17 mouse cellular contexts compared by ENCODE assay signal in genomic region chr8:121335684-121336083, GRCm38 (mm10).
DNase-seq lines count a peak whose midpoint lies in the region; ATAC-seq and TF ChIP-seq lines count a peak whose summit lies in the region.
"Had no signal": no experiment of that assay in that cellular context is flagged by ENCODE, and none has a peak within 500 bp of the region (broad histone marks: within the 10 kb centered on the region; RNA-seq: fewer than 3 reads in every experiment).

No protein-coding gene starts in this region.

- H3K9ac ChIP-seq in liver, postnatal 0 days (replicated peaks) = no peak overlapping the region
- H3K9ac ChIP-seq in liver, embryonic 11.5 days (ENCODE audit: low read depth, low read length) = no peak overlapping the region
- no peak overlapping the region for H3K9ac ChIP-seq in limb, embryonic 11.5 days (ENCODE audit: low read length)
- H3K9ac ChIP-seq: embryonic facial prominence, embryonic 15.5 days; limb, embryonic 15.5 days had no signal

- no peaks in the 10 kb centered on the region for H3K27me3 ChIP-seq in heart, embryonic 10.5 days (ENCODE audit: insufficient read depth, poor library complexity, severe bottlenecking)
- 0 out of 2 replicates have a peak, but pooled peaks cover 4% of the 10 kb centered on the region for H3K27me3 ChIP-seq in liver, postnatal 0 days (ENCODE audit: insufficient read depth, low read length)
- H3K27me3 ChIP-seq in liver, embryonic 11.5 days (replicated peaks; ENCODE audit: control insufficient read depth, insufficient read depth, low read length) = peaks cover 6% of the 10 kb centered on the region; the same call in 1 of the 2 replicates
- H3K27me3 ChIP-seq in limb, embryonic 11.5 days (ENCODE audit: control insufficient read depth, insufficient read depth, low read length) = no peaks in the 10 kb centered on the region
- H3K27me3 ChIP-seq: embryonic facial prominence, embryonic 15.5 days; limb, embryonic 15.5 days; neural tube, embryonic 12.5 days had no signal

- no peak overlapping the region for H3K4me2 ChIP-seq in liver, postnatal 0 days (ENCODE audit: low read depth, low read length)
- no peak overlapping the region for H3K4me2 ChIP-seq in liver, embryonic 11.5 days
- H3K4me2 ChIP-seq in limb, embryonic 11.5 days (ENCODE audit: low read depth, severe bottlenecking) = no peak overlapping the region
- H3K4me2 ChIP-seq: embryonic facial prominence, embryonic 15.5 days; limb, embryonic 15.5 days had no signal

- H3K27ac ChIP-seq in heart, embryonic 10.5 days = peak overlapping the region; percentile 25; the same call in 1 of the 2 replicates
- H3K27ac ChIP-seq in liver, postnatal 0 days (ENCODE audit: low read depth) = no peak overlapping the region
- H3K27ac ChIP-seq in liver, embryonic 11.5 days (ENCODE audit: low read depth, low read length) = no peak overlapping the region
- H3K27ac ChIP-seq in limb, embryonic 11.5 days (replicated peaks; ENCODE audit: low read depth, low read length) = peak overlapping the region; percentile 91
- H3K27ac ChIP-seq: embryonic facial prominence, embryonic 15.5 days; left cerebral cortex, adult 2 months had no signal

- TF ChIP-seq CTCF in liver, postnatal 0 days (IDR thresholded peaks at IDR 0.05; ENCODE audit: low read depth) = peak; percentile 39

- H3K4me3 ChIP-seq in heart, embryonic 10.5 days = no peak overlapping the region
- no peak overlapping the region for H3K4me3 ChIP-seq in liver, postnatal 0 days (ENCODE audit: low read depth, low read length)
- H3K4me3 ChIP-seq in liver, embryonic 11.5 days (ENCODE audit: low read depth, low read length) = no peak overlapping the region
- no peak overlapping the region for H3K4me3 ChIP-seq in limb, embryonic 11.5 days (ENCODE audit: low read depth, low read length)
- H3K4me3 ChIP-seq: embryonic facial prominence, embryonic 15.5 days; forebrain, embryonic 10.5 days; left cerebral cortex, adult 2 months; limb, embryonic 15.5 days; neural tube, embryonic 12.5 days had no signal

- H3K9me3 ChIP-seq in heart, embryonic 10.5 days = no peaks in the 10 kb centered on the region
- no peaks in the 10 kb centered on the region for H3K9me3 ChIP-seq in liver, postnatal 0 days (ENCODE audit: low read length)
- H3K9me3 ChIP-seq in liver, embryonic 11.5 days (ENCODE audit: control insufficient read depth, low read length) = peaks cover 3% of the 10 kb centered on the region; the same call in 1 of the 2 replicates
- no peaks in the 10 kb centered on the region for H3K9me3 ChIP-seq in limb, embryonic 11.5 days (ENCODE audit: control insufficient read depth, low read length)
- H3K9me3 ChIP-seq: embryonic facial prominence, embryonic 15.5 days; limb, embryonic 15.5 days had no signal

- ATAC-seq in liver, postnatal 0 days = no peak
- ATAC-seq in liver, embryonic 11.5 days (replicated peaks; ENCODE audit: low FRiP score) = no peak
- ATAC-seq in limb, embryonic 11.5 days (ENCODE audit: insufficient number of reproducible peaks, low FRiP score, low TSS enrichment, low read depth) = no peak

- H3K4me1 ChIP-seq in heart, embryonic 10.5 days = peaks cover 38% of the 10 kb centered on the region
- H3K4me1 ChIP-seq in liver, postnatal 0 days (ENCODE audit: insufficient read depth) = no peaks in the 10 kb centered on the region
- H3K4me1 ChIP-seq in liver, embryonic 11.5 days (replicated peaks; ENCODE audit: control insufficient read depth, insufficient read depth, low read length) = peaks cover 8% of the 10 kb centered on the region
- peaks cover 18% of the 10 kb centered on the region for H3K4me1 ChIP-seq in limb, embryonic 11.5 days (ENCODE audit: control insufficient read depth, insufficient read depth, low read length)

- no peaks in the 10 kb centered on the region for H3K36me3 ChIP-seq in heart, embryonic 10.5 days
- no peaks in the 10 kb centered on the region for H3K36me3 ChIP-seq in liver, postnatal 0 days (replicated peaks; ENCODE audit: insufficient read depth, low read length)
- no peaks in the 10 kb centered on the region for H3K36me3 ChIP-seq in liver, embryonic 11.5 days (ENCODE audit: control insufficient read depth, insufficient read depth, low read length)
- no peaks in the 10 kb centered on the region for H3K36me3 ChIP-seq in limb, embryonic 11.5 days (ENCODE audit: control insufficient read depth, insufficient read depth, low read length)
- H3K36me3 ChIP-seq: embryonic facial prominence, embryonic 15.5 days; forebrain, embryonic 10.5 days; limb, embryonic 15.5 days; neural tube, embryonic 12.5 days had no signal

- DNase-seq in heart, embryonic 10.5 days (ENCODE audit: low spot score) = no peak
- DNase-seq in heart, adult 11 months = no peak
- DNase-seq in liver, postnatal 0 days = no peak
- DNase-seq in liver, embryonic 11.5 days (ENCODE audit: low spot score) = no peak
- peak; percentile 58 for DNase-seq in ES-CJ7 (ENCODE audit: low read depth, low spot score)
- no peak for DNase-seq in limb, embryonic 11.5 days (ENCODE audit: low spot score)
- DNase-seq in right cerebral cortex, adult 2 months (ENCODE audit: low spot score in 2 of 2) = no peak
- DNase-seq in cerebellum, postnatal 10 days = no peak
- DNase-seq: cerebellum, adult 9-10 months; gastrocnemius, postnatal 36 days; lung, postnatal 14 days; right cerebral cortex, postnatal 25 days had no signal

- 97% methylated on average over 7 of the region's 7 CpGs for WGBS in heart, embryonic 10.5 days
- WGBS in liver, postnatal 0 days (ENCODE audit: insufficient replicate concordance) = 91% methylated on average over 7 of the region's 7 CpGs
- WGBS in liver, embryonic 11.5 days = 91% methylated on average over 7 of the region's 7 CpGs
- WGBS in limb, embryonic 11.5 days = over 99% methylated on average over 7 of the region's 7 CpGs

- no peak for TF ChIP-seq EP300 in liver, postnatal 0 days (IDR thresholded peaks at IDR 0.05; ENCODE audit: low read depth)

Comparison
In these comparisons a context has a peak if more than half of its experiments do, and no peak if none do; other contexts are left out.
1. H3K27ac ChIP-seq: peak in heart, embryonic 10.5 days (single experiment) and limb, embryonic 11.5 days (single experiment); none in liver, postnatal 0 days (single experiment) and liver, embryonic 11.5 days (single experiment).